Mouse (Mus musculus) stomach, embryonic 16.5 days (tissue): ENCODE measurements at regions not wholly inside any gene's neighbourhood (a gene's known extent, or its start where the extent isn't known, plus 50 kb on each side); places are given as distances from the start of the nearest gene placed in this dataset.

Source experiments
- ATAC-seq: fragments of 200-750 bp; cut with Nextera tagmentation; 2 replicates; pipeline ENCODE4 v1.8.0; 2017; ENCODE audit warnings: moderate number of reproducible peaks, moderate TSS enrichment; ENCODE audit not compliant: insufficient read depth, low FRiP score
- H3K27ac ChIP-seq: fragments of 300-500 bp; sonication (generic); 2 replicates; pipeline ENCODE4 v1.5.1; 2014; ENCODE audit warnings: low read length
- H3K27me3 ChIP-seq: fragments of 300-500 bp; sonication (generic); 2 replicates; pipeline ENCODE4 v1.6.1; 2014; ENCODE audit warnings: low read length, control low read depth, mixed read lengths; ENCODE audit not compliant: control insufficient read depth, insufficient read depth
- H3K36me3 ChIP-seq: fragments of 300-500 bp; sonication (generic); 2 replicates; pipeline ENCODE4 v1.6.1; 2014; ENCODE audit warnings: low read length; ENCODE audit not compliant: control insufficient read depth, insufficient read depth
- H3K4me1 ChIP-seq: fragments of 300-500 bp; sonication (generic); 2 replicates; pipeline ENCODE4 v1.6.1; 2014; ENCODE audit warnings: low read length, control low read depth, mixed read lengths; ENCODE audit not compliant: control insufficient read depth, insufficient read depth
- H3K4me2 ChIP-seq: fragments of 300-500 bp; sonication (generic); 2 replicates; pipeline ENCODE4 v1.6.1; 2014; ENCODE audit warnings: low read depth, low read length, mixed read lengths
- H3K4me3 ChIP-seq: fragments of 300-500 bp; sonication (generic); replicated peaks from 2 replicates; pipeline ENCODE4 v1.5.1; 2014; ENCODE audit warnings: mild to moderate bottlenecking, low read length
- H3K9ac ChIP-seq: fragments of 300-500 bp; sonication (generic); 2 replicates; pipeline ENCODE4 v1.6.1; 2014; ENCODE audit warnings: low read length
- H3K9me3 ChIP-seq: fragments of 300-500 bp; sonication (generic); replicated peaks from 2 replicates; pipeline ENCODE4 v1.6.1; 2016; ENCODE audit warnings: low read length, control low read depth; ENCODE audit not compliant: control insufficient read depth
- WGBS: fragments of 180-500 bp; shearing (Covaris S2); extraction: QIAGEN DNeasy Blood & Tissue Kit; methylation state at CpG from one replicate; pipeline ENCODE4 v1.1.7; 2014; 5-methylcytosine and 5-hydroxymethylcytosine counted together

- Histone ChIP-seq H3K27me3 (no peaks in the 10 kb centered on the region), H3K4me3 (no peak overlapping the region), H3K4me1 (peaks cover 4% of the 10 kb centered on the region; the same call in 1 of the 2 replicates), H3K9me3 (no peaks in the 10 kb centered on the region), H3K4me2 (no peak overlapping the region), H3K36me3 (no peaks in the 10 kb centered on the region), H3K9ac (no peak overlapping the region), H3K27ac (no peak overlapping the region)
- ATAC-seq = no peak
- WGBS = 87% methylated on average over 5 of the region's 5 CpGs
Measured at GRCm38 (mm10) chr13:112019575-112019974, 210.8 kb upstream of the Map3k1 start.

- no peaks in the 10 kb centered on the region for H3K9me3 ChIP-seq
- H3K4me1 ChIP-seq = peaks cover 8% of the 10 kb centered on the region
- no peak overlapping the region for H3K4me3 ChIP-seq
- no peaks in the 10 kb centered on the region for H3K27me3 ChIP-seq
- no peaks in the 10 kb centered on the region for H3K36me3 ChIP-seq
- H3K4me2 ChIP-seq = no peak overlapping the region
- ATAC-seq = no peak
- H3K9ac ChIP-seq = no peak overlapping the region
- 57% methylated on average over 4 of the region's 4 CpGs for WGBS
- H3K27ac ChIP-seq = no peak overlapping the region
Measured at GRCm38 (mm10) chr13:112023171-112023570, 214.4 kb upstream of the Map3k1 start.

- H3K27me3 ChIP-seq = no peaks in the 10 kb centered on the region
- peaks cover 8% of the 10 kb centered on the region for H3K4me1 ChIP-seq
- 77% methylated on average over 15 of the region's 15 CpGs for WGBS
- ATAC-seq = no peak
- H3K36me3 ChIP-seq = no peaks in the 10 kb centered on the region
- no peak overlapping the region for H3K4me2 ChIP-seq
- peak overlapping the region; percentile 60; the same call in 1 of the 2 replicates for H3K27ac ChIP-seq
- no peak overlapping the region for H3K4me3 ChIP-seq
- H3K9ac ChIP-seq = no peak overlapping the region
- no peaks in the 10 kb centered on the region for H3K9me3 ChIP-seq
Measured at GRCm38 (mm10) chr13:112024667-112025585, 216.1 kb upstream of the Map3k1 start.

DNA sequence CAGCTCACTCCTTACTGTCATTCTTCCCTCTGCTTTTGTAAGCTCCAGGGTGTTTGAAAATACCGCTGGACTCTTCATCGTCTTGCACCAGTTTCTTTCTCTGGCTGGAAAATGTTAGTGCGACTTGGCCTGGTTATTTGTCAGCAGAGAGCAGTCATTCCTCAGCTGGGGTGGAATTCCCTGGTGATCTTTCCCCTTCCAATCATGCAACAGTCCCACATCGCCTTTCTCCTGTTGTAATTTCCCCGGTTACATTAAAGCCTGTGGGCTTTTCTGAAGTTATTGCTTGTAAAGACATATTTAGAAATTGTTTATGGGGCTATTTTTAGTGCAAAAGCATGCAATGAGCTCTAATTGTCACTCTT lies 216.8 kb upstream of the Map3k1 start:
- H3K27ac ChIP-seq = peak overlapping the region; percentile 60; the same call in 1 of the 2 replicates
- ATAC-seq = no peak
- 53% methylated on average over 5 of the region's 5 CpGs for WGBS
- H3K36me3 ChIP-seq = no peaks in the 10 kb centered on the region
- peaks cover 9% of the 10 kb centered on the region for H3K4me1 ChIP-seq
- H3K9me3 ChIP-seq = no peaks in the 10 kb centered on the region
- no peak overlapping the region for H3K4me3 ChIP-seq
- H3K4me2 ChIP-seq = no peak overlapping the region
- no peaks in the 10 kb centered on the region for H3K27me3 ChIP-seq
- H3K9ac ChIP-seq = no peak overlapping the region

- no peak for ATAC-seq
- Histone ChIP-seq H3K4me3 (no peak overlapping the region), H3K4me1 (peaks cover 16% of the 10 kb centered on the region), H3K27me3 (no peaks in the 10 kb centered on the region), H3K27ac (peak overlapping the region; percentile 63; the same call in 1 of the 2 replicates), H3K4me2 (no peak overlapping the region), H3K9me3 (no peaks in the 10 kb centered on the region), H3K9ac (no peak overlapping the region), H3K36me3 (no peaks in the 10 kb centered on the region)
- WGBS = 80% methylated on average over 5 of the region's 5 CpGs
Measured at GRCm38 (mm10) chr13:112027736-112028135, 218.9 kb upstream of the Map3k1 start.

GRCm38 (mm10) chr13:112031061-112031460 lies 222.3 kb upstream of the Map3k1 start:
- WGBS = 73% methylated on average over 11 of the region's 11 CpGs
- Histone ChIP-seq H3K27me3 (no peaks in the 10 kb centered on the region), H3K36me3 (no peaks in the 10 kb centered on the region), H3K4me1 (peaks cover 11% of the 10 kb centered on the region), H3K4me2 (peak overlapping the region; percentile 19; the same call in 1 of the 2 replicates), H3K9ac (no peak overlapping the region), H3K9me3 (no peaks in the 10 kb centered on the region), H3K27ac (peak overlapping the region; percentile 83), H3K4me3 (no peak overlapping the region)
- no peak for ATAC-seq

GRCm38 (mm10) chr13:112031631-112032320 lies 223.0 kb upstream of the Map3k1 start:
- WGBS = 54% methylated on average over 24 of the region's 24 CpGs

DNA sequence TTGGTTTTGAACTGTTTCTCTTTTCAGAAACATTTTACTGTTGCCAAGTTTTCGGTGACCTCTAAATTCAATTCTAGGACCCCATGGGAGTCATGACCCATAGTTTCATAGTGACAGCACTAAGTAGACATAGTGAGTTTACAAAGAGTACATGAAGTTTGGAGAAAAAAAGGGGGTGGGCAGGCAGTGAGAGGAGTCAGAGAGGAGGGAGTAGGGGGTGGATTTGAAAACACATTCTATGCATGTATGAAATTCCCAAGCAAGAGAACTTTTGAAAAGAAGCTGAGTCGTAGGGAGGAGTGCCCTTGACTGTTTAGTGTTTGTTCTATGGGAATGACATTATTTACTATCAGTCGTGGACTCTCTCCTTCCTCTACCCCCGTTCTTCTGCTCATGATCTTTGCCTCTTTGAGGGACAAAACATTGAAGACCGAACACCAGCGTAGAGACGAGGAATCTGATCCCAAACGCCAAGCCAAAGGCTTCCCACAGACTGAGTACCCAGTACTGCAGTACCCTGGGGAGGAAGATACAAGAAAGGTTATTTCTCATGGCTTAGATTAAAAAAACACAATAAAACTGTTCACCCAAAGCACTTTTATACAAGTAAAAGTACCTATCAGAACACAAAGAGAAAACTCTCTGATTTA lies 229.1 kb upstream of the Map3k1 start:
- no peak overlapping the region for H3K9ac ChIP-seq
- H3K9me3 ChIP-seq = no peaks in the 10 kb centered on the region
- H3K27ac ChIP-seq = no peak overlapping the region
- 60% methylated on average over 8 of the region's 8 CpGs for WGBS
- no peaks in the 10 kb centered on the region for H3K27me3 ChIP-seq
- H3K4me3 ChIP-seq = no peak overlapping the region
- no peak overlapping the region for H3K4me2 ChIP-seq
- peaks cover 4% of the 10 kb centered on the region; the same call in 1 of the 2 replicates for H3K4me1 ChIP-seq
- ATAC-seq = no peak
- H3K36me3 ChIP-seq = no peaks in the 10 kb centered on the region

More at GRCm38 (mm10) chr13:112031631-112032320, 223.0 kb upstream of the Map3k1 start:
- Histone ChIP-seq H3K4me3 (no peak overlapping the region), H3K4me1 (peaks cover 11% of the 10 kb centered on the region), H3K27ac (peak overlapping the region; percentile 83), H3K4me2 (peak overlapping the region; percentile 19; the same call in 1 of the 2 replicates), H3K36me3 (no peaks in the 10 kb centered on the region), H3K9ac (no peak overlapping the region), H3K27me3 (no peaks in the 10 kb centered on the region), H3K9me3 (no peaks in the 10 kb centered on the region)
- peak; percentile 74 for ATAC-seq
